Mouse (Mus musculus): Measurements from ENCODE around the gene 2310034C09Rik. TPM values are rescaled to one million over a fixed set of nuclear protein-coding genes. Genes with fewer than 3 reads are reported as not detected.

The 2310034C09Rik gene
- polyA plus RNA-seq, 1 experiment = not detected

DNA sequence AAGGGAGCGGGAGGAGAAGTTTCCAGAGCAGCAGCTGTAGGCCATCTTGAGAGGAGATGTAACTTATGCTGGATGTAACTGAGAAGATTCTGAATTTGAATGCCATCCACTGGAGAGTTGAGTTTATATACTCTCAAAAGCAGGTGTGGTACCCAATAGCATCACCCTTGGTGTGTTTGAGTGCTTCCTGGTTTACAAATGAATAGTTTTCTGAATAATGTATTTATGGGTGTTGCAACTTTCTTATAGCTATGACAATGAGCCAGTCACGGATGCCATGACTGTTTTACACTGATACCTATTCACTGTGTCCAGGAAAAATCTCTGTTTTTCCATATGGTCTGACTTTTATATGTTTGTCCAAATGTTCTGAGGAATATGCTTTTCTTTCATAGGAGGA lies 15.5 kb downstream of the 2310034C09Rik start, which contains the start of gene 2310057N15Rik:
Gene 2310057N15Rik (minus strand): TSS at position 101 of the 400 bp plus-strand sequence.
- WGBS = 91% methylated on average over 2 of the region's 2 CpGs
- H3K4me3 ChIP-seq (ENCODE audit: insufficient read depth, low read depth, low read length) = no peak within 1 kb of the TSS
- H3K4me1 ChIP-seq (ENCODE audit: control insufficient read depth, insufficient read depth, low read length) = no peaks in the 10 kb centered on the region
- no peak within 1 kb of the TSS for H3K27ac ChIP-seq (ENCODE audit: insufficient read depth, low read depth, low read length)
- no peak for TF ChIP-seq CTCF (IDR thresholded peaks at IDR 0.05; ENCODE audit: insufficient read depth, low read depth, low read length)
- TF ChIP-seq POLR2A (IDR thresholded peaks at IDR 0.05; ENCODE audit: insufficient read depth, low read depth, low read length) = no peak

GRCm38 (mm10) chr16:88777596-88777995 lies 18.9 kb downstream of the 2310034C09Rik start, which contains the start of gene Gm5965:
Gene Gm5965 (plus strand): TSS chr16:88777896.
- TF ChIP-seq POLR2A (IDR thresholded peaks at IDR 0.05; ENCODE audit: insufficient read depth, low read depth, low read length) = no peak
- TF ChIP-seq CTCF (IDR thresholded peaks at IDR 0.05; ENCODE audit: insufficient read depth, low read depth, low read length) = no peak
- WGBS = 93% methylated on average over 6 of the region's 6 CpGs

DNA sequence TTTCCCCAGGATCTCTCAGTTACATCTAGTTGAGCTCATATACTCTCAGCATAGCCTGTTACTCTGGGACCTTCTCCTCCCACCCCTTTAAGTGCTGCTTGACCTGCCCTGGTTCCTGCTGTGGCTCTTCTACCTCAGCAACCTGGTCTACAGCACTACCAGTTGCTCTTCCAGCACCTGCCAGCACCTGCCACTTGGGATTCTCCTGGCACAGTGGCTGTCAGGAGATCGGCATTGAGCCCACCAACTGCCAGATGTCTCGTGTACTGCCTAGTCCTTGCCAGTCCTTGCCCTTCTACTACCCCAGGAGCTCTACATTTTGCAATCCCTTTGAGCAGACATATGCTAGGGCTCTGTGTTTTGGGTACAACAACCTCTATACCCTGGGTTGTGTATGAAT lies 28.1 kb downstream of the 2310034C09Rik start:
- H3K27ac ChIP-seq (ENCODE audit: insufficient read depth, low read depth, low read length) = no peak overlapping the region
- no peaks in the 10 kb centered on the region for H3K4me1 ChIP-seq (ENCODE audit: control insufficient read depth, insufficient read depth, low read length)
- no peak for TF ChIP-seq POLR2A (IDR thresholded peaks at IDR 0.05; ENCODE audit: insufficient read depth, low read depth, low read length)
- TF ChIP-seq CTCF (IDR thresholded peaks at IDR 0.05; ENCODE audit: insufficient read depth, low read depth, low read length) = no peak
- 89% methylated on average over 2 of the region's 2 CpGs for WGBS
- H3K4me3 ChIP-seq (ENCODE audit: insufficient read depth, low read depth, low read length) = no peak overlapping the region

More at GRCm38 (mm10) chr16:88777596-88777995, 18.9 kb downstream of the 2310034C09Rik start, which contains the start of gene Gm5965:
- Histone ChIP-seq H3K27ac (ENCODE audit: insufficient read depth, low read depth, low read length) (no peak within 1 kb of the TSS), H3K4me1 (ENCODE audit: control insufficient read depth, insufficient read depth, low read length) (no peaks in the 10 kb centered on the region), H3K4me3 (ENCODE audit: insufficient read depth, low read depth, low read length) (no peak within 1 kb of the TSS)

Other genes starting within 250 kb of the 2310034C09Rik start
- not detected in 2 replicates for gene Cldn8, start 195.7 kb upstream of the 2310034C09Rik start, polyA plus RNA-seq (2012; ENCODE audit: insufficient read depth, insufficient read length, low replicate concordance, missing spikeins)
- gene Krtap24-1, start 146.6 kb upstream of the 2310034C09Rik start, polyA plus RNA-seq (2012; ENCODE audit: insufficient read depth, insufficient read length, low replicate concordance, missing spikeins) = not detected in 2 replicates
- gene 2310079G19Rik, start 131.2 kb upstream of the 2310034C09Rik start, polyA plus RNA-seq (2012; ENCODE audit: insufficient read depth, insufficient read length, low replicate concordance, missing spikeins) = not detected in 2 replicates
- not detected in 2 replicates for gene Krtap26-1, start 111.1 kb upstream of the 2310034C09Rik start, polyA plus RNA-seq (2012; ENCODE audit: insufficient read depth, insufficient read length, low replicate concordance, missing spikeins)
- not detected in 2 replicates for gene Krtap27-1, start 87.2 kb upstream of the 2310034C09Rik start, polyA plus RNA-seq (2012; ENCODE audit: insufficient read depth, insufficient read length, low replicate concordance, missing spikeins)
- gene 2310061N02Rik, start 50.9 kb upstream of the 2310034C09Rik start, polyA plus RNA-seq (2012; ENCODE audit: insufficient read depth, insufficient read length, low replicate concordance, missing spikeins) = not detected in 2 replicates
- not detected in 2 replicates for gene Krtap13-1, start 30.0 kb upstream of the 2310034C09Rik start, polyA plus RNA-seq (2012; ENCODE audit: insufficient read depth, insufficient read length, low replicate concordance, missing spikeins)
- not detected in 2 replicates for gene Krtap13, start 7.2 kb upstream of the 2310034C09Rik start, polyA plus RNA-seq (2012; ENCODE audit: insufficient read depth, insufficient read length, low replicate concordance, missing spikeins)
- not detected in 2 replicates for gene 2310057N15Rik, start 15.4 kb downstream of the 2310034C09Rik start, polyA plus RNA-seq (2012; ENCODE audit: insufficient read depth, insufficient read length, low replicate concordance, missing spikeins)
- gene Gm5965, start 19.0 kb downstream of the 2310034C09Rik start, polyA plus RNA-seq (2012; ENCODE audit: insufficient read depth, insufficient read length, low replicate concordance, missing spikeins) = not detected in 2 replicates
- not detected in 2 replicates for gene Gm20741, start 53.4 kb downstream of the 2310034C09Rik start, polyA plus RNA-seq (2012; ENCODE audit: insufficient read depth, insufficient read length, low replicate concordance, missing spikeins)
- not detected in 2 replicates for gene Krtap15, start 61.4 kb downstream of the 2310034C09Rik start, polyA plus RNA-seq (2012; ENCODE audit: insufficient read depth, insufficient read length, low replicate concordance, missing spikeins)
- not detected in 2 replicates for gene Krtap14, start 67.3 kb downstream of the 2310034C09Rik start, polyA plus RNA-seq (2012; ENCODE audit: insufficient read depth, insufficient read length, low replicate concordance, missing spikeins)
- gene Krtap19-1, start 110.6 kb downstream of the 2310034C09Rik start, polyA plus RNA-seq (2012; ENCODE audit: insufficient read depth, insufficient read length, low replicate concordance, missing spikeins) = not detected in 2 replicates
- not detected in 2 replicates for gene Krtap19-2, start 115.4 kb downstream of the 2310034C09Rik start, polyA plus RNA-seq (2012; ENCODE audit: insufficient read depth, insufficient read length, low replicate concordance, missing spikeins)
- gene Krtap19-3, start 119.2 kb downstream of the 2310034C09Rik start, polyA plus RNA-seq (2012; ENCODE audit: insufficient read depth, insufficient read length, low replicate concordance, missing spikeins) = not detected in 2 replicates
- gene Krtap19-4, start 126.2 kb downstream of the 2310034C09Rik start, polyA plus RNA-seq (2012; ENCODE audit: insufficient read depth, insufficient read length, low replicate concordance, missing spikeins) = not detected in 2 replicates
- gene Krtap19-5, start 137.6 kb downstream of the 2310034C09Rik start, polyA plus RNA-seq (2012; ENCODE audit: insufficient read depth, insufficient read length, low replicate concordance, missing spikeins) = not detected in 2 replicates
- not detected in 2 replicates for gene Krtap19-9b, start 173.4 kb downstream of the 2310034C09Rik start, polyA plus RNA-seq (2012; ENCODE audit: insufficient read depth, insufficient read length, low replicate concordance, missing spikeins)
- not detected in 2 replicates for gene Krtap16-3, start 204.0 kb downstream of the 2310034C09Rik start, polyA plus RNA-seq (2012; ENCODE audit: insufficient read depth, insufficient read length, low replicate concordance, missing spikeins)

All from olfactory bulb, adult 2 months (tissue).